Mouse (Mus musculus) forebrain, embryonic 11.5 days (tissue): ENCODE results near the gene Mybpc2. TPM values are rescaled to one million over a fixed set of nuclear protein-coding genes. Genes with fewer than 3 reads are reported as not detected.

Source experiments
- ATAC-seq: fragments of 200-750 bp; cut with Nextera tagmentation; replicated peaks from 2 replicates; pipeline ENCODE4 v1.8.0; 2017; ENCODE audit warnings: moderate TSS enrichment; ENCODE audit not compliant: low FRiP score
- DNase-seq: peaks from one replicate; pipeline ENCODE4 v3.0.0-alpha.2; 2017; ENCODE audit warnings: low spot score
- H3K27ac ChIP-seq: fragments of 300-500 bp; sonication (generic); 2 replicates; pipeline ENCODE4 v1.5.1; 2014; ENCODE audit warnings: low read depth, low read length
- H3K27me3 ChIP-seq: fragments of 300-500 bp; sonication (generic); 2 replicates; pipeline ENCODE4 v1.6.1; 2014; ENCODE audit warnings: mild to moderate bottlenecking, low read length, mixed read lengths; ENCODE audit not compliant: control insufficient read depth, insufficient read depth
- H3K36me3 ChIP-seq: fragments of 300-500 bp; sonication (generic); 2 replicates; pipeline ENCODE4 v1.6.1; 2014; ENCODE audit warnings: mild to moderate bottlenecking, low read length, moderate library complexity, mixed read lengths; ENCODE audit not compliant: control insufficient read depth, insufficient read depth
- H3K4me1 ChIP-seq: fragments of 300-500 bp; sonication (generic); replicated peaks from 2 replicates; pipeline ENCODE4 v1.6.1; 2014; ENCODE audit warnings: low read length, mixed read lengths; ENCODE audit not compliant: control insufficient read depth, insufficient read depth
- H3K4me2 ChIP-seq: fragments of 300-500 bp; sonication (generic); 2 replicates; pipeline ENCODE4 v1.6.1; 2014; ENCODE audit warnings: low read depth, mild to moderate bottlenecking, low read length, moderate library complexity, mixed read lengths; ENCODE audit not compliant: severe bottlenecking
- H3K4me3 ChIP-seq: fragments of 300-500 bp; sonication (generic); 2 replicates; pipeline ENCODE4 v1.5.1; 2014; ENCODE audit warnings: low read depth, low read length
- H3K9ac ChIP-seq: fragments of 300-500 bp; sonication (generic); 2 replicates; pipeline ENCODE4 v1.6.1; 2014; ENCODE audit warnings: low read length
- H3K9me3 ChIP-seq: fragments of 300-500 bp; sonication (generic); 2 replicates; pipeline ENCODE4 v1.6.1; 2016; ENCODE audit warnings: low read length, mixed read lengths; ENCODE audit not compliant: control insufficient read depth
- WGBS: fragments of 180-500 bp; shearing (Covaris S2); extraction: QIAGEN DNeasy Blood & Tissue Kit; methylation state at CpG from one replicate; pipeline ENCODE4 v1.1.7; 2014; 5-methylcytosine and 5-hydroxymethylcytosine counted together
- polyA plus RNA-seq: library from polyadenylated mRNA; unstranded; fragments of >200 nt; fragmentation: Nextera tagmentation; extraction: Ambion mirVana; gene quantifications from 2 replicates; pipeline ENCODE4 v1.2.1, GENCODE M21; 2014

Mybpc2 gene
- polyA plus RNA-seq, 1 experiment from 2014 or later: not detected

GRCm38 (mm10) chr7:44497361-44498055 lies 26.9 kb downstream of the Mybpc2 start:
- H3K9me3 ChIP-seq: no peaks in the 10 kb centered on the region
- WGBS: 81% methylated on average over 10 of the region's 10 CpGs
- H3K36me3 ChIP-seq: no peaks in the 10 kb centered on the region
- H3K27ac ChIP-seq: peak overlapping the region; percentile 77; the same call in 1 of the 2 replicates
- H3K9ac ChIP-seq: peak overlapping the region; percentile 94
- peak overlapping the region; percentile 88 for H3K4me2 ChIP-seq
- no peak for DNase-seq
- peak overlapping the region; percentile 51 for H3K4me3 ChIP-seq
- peaks cover 7% of the 10 kb centered on the region for H3K4me1 ChIP-seq
- no peak for ATAC-seq
- no peaks in the 10 kb centered on the region for H3K27me3 ChIP-seq

- peak overlapping the region; percentile 88 for H3K4me2 ChIP-seq
- WGBS: under 1% methylated on average over 26 of the region's 26 CpGs
Measured at GRCm38 (mm10) chr7:44496771-44497109, 27.7 kb downstream of the Mybpc2 start.

GRCm38 (mm10) chr7:44495992-44496770 lies 28.3 kb downstream of the Mybpc2 start, which contains the start of the genes Emc10 and Fam71e1:
TSS of gene Emc10 (minus strand) at chr7:44496529.
TSS of gene Fam71e1 (plus strand) at chr7:44496581.
- Histone ChIP-seq H3K4me2 (peak within 1 kb of the TSS; percentile 88), H3K27me3 (no peaks in the 10 kb centered on the region), H3K36me3 (peaks cover 4% of the 10 kb centered on the region; the same call in 1 of the 2 replicates), H3K4me3 (peak within 1 kb of the TSS; percentile 51), H3K4me1 (peaks cover 7% of the 10 kb centered on the region), H3K27ac (peak within 1 kb of the TSS; percentile 88), H3K9me3 (no peaks in the 10 kb centered on the region), H3K9ac (peak within 1 kb of the TSS; percentile 94)
- under 1% methylated on average over 58 of the region's 58 CpGs for WGBS
- peak; percentile 92 for ATAC-seq
- peak; percentile 99 for DNase-seq

More at GRCm38 (mm10) chr7:44496771-44497109, 27.7 kb downstream of the Mybpc2 start:
- H3K4me1 ChIP-seq: peaks cover 7% of the 10 kb centered on the region
- peak overlapping the region; percentile 77 for H3K27ac ChIP-seq
- DNase-seq (no peak), ATAC-seq (no peak)
- H3K9ac ChIP-seq: peak overlapping the region; percentile 94
- H3K4me3 ChIP-seq: peak overlapping the region; percentile 51
- no peaks in the 10 kb centered on the region for H3K9me3 ChIP-seq
- H3K36me3 ChIP-seq: peaks cover 2% of the 10 kb centered on the region; the same call in 1 of the 2 replicates
- H3K27me3 ChIP-seq: no peaks in the 10 kb centered on the region

GRCm38 (mm10) chr7:44495086-44495485 lies 29.4 kb downstream of the Mybpc2 start:
- H3K9me3 ChIP-seq: no peaks in the 10 kb centered on the region
- H3K27ac ChIP-seq: no peak overlapping the region
- peak overlapping the region; percentile 94; the same call in 1 of the 2 replicates for H3K9ac ChIP-seq
- WGBS: 91% methylated on average over 7 of the region's 7 CpGs
- no peak for DNase-seq
- H3K4me3 ChIP-seq: no peak overlapping the region; the same call in 1 of the 2 replicates
- peaks cover 7% of the 10 kb centered on the region for H3K4me1 ChIP-seq
- no peak for ATAC-seq
- peak overlapping the region; percentile 88 for H3K4me2 ChIP-seq
- H3K36me3 ChIP-seq: peaks cover 4% of the 10 kb centered on the region; the same call in 1 of the 2 replicates
- no peaks in the 10 kb centered on the region for H3K27me3 ChIP-seq

- ATAC-seq (no peak), DNase-seq (no peak)
- Histone ChIP-seq H3K4me1 (peaks cover 7% of the 10 kb centered on the region), H3K4me3 (no peak overlapping the region), H3K9me3 (no peaks in the 10 kb centered on the region), H3K27ac (no peak overlapping the region), H3K4me2 (no peak overlapping the region), H3K27me3 (no peaks in the 10 kb centered on the region), H3K36me3 (peaks cover 4% of the 10 kb centered on the region; the same call in 1 of the 2 replicates), H3K9ac (no peak overlapping the region)
- 92% methylated on average over 12 of the region's 12 CpGs for WGBS
Measured at GRCm38 (mm10) chr7:44494681-44495080, 29.8 kb downstream of the Mybpc2 start.

GRCm38 (mm10) chr7:44492166-44492826 lies 32.2 kb downstream of the Mybpc2 start:
- no peaks in the 10 kb centered on the region for H3K9me3 ChIP-seq
- H3K27ac ChIP-seq: no peak overlapping the region
- DNase-seq (peak; percentile 51), ATAC-seq (no peak)
- 96% methylated on average over 20 of the region's 21 CpGs for WGBS
- H3K9ac ChIP-seq: no peak overlapping the region
- peaks cover 5% of the 10 kb centered on the region for H3K4me1 ChIP-seq
- no peaks in the 10 kb centered on the region for H3K27me3 ChIP-seq
- H3K36me3 ChIP-seq: peaks cover 4% of the 10 kb centered on the region; the same call in 1 of the 2 replicates
- no peak overlapping the region for H3K4me2 ChIP-seq
- no peak overlapping the region for H3K4me3 ChIP-seq

- WGBS: 95% methylated on average over 5 of the region's 5 CpGs
Measured at GRCm38 (mm10) chr7:44491391-44491790, 33.1 kb downstream of the Mybpc2 start.

GRCm38 (mm10) chr7:44490281-44490680 lies 34.2 kb downstream of the Mybpc2 start:
- ATAC-seq (no peak), DNase-seq (no peak)
- Histone ChIP-seq H3K9ac (no peak overlapping the region), H3K9me3 (no peaks in the 10 kb centered on the region), H3K4me1 (no peaks in the 10 kb centered on the region), H3K27ac (no peak overlapping the region), H3K4me2 (no peak overlapping the region), H3K27me3 (no peaks in the 10 kb centered on the region), H3K36me3 (peaks cover 4% of the 10 kb centered on the region; the same call in 1 of the 2 replicates), H3K4me3 (no peak overlapping the region)
- 94% methylated on average over 4 of the region's 4 CpGs for WGBS

More at GRCm38 (mm10) chr7:44491391-44491790, 33.1 kb downstream of the Mybpc2 start:
- Histone ChIP-seq H3K9ac (no peak overlapping the region), H3K27ac (no peak overlapping the region), H3K9me3 (no peaks in the 10 kb centered on the region), H3K4me1 (0 out of 2 replicates have a peak, but pooled peaks cover 5% of the 10 kb centered on the region), H3K36me3 (peaks cover 4% of the 10 kb centered on the region; the same call in 1 of the 2 replicates), H3K27me3 (no peaks in the 10 kb centered on the region), H3K4me3 (no peak overlapping the region), H3K4me2 (no peak overlapping the region)
- no peak for DNase-seq
- ATAC-seq: no peak
